Mouse (Mus musculus): ENCODE data around the gene Slc9a1.

GRCm38 (mm10) chr4:133346577-133346976 is 22.9 kb upstream of the Slc9a1 start:
- TF ChIP-seq CTCF (IDR thresholded peaks at IDR 0.05; ENCODE audit: low read depth) (no peak), EP300 (IDR thresholded peaks at IDR 0.05; ENCODE audit: low read depth) (no peak)

Data from heart, postnatal 0 days (tissue).